Mouse (Mus musculus) lung, embryonic 16.5 days (tissue): ENCODE data around the gene Gm21988. TPM values are rescaled to one million over a fixed set of nuclear protein-coding genes. Genes with fewer than 3 reads are reported as not detected.
A peak's percentile ranks its signal among the peaks of the same experiment; 100 is the strongest.

Experiments used
- ATAC-seq: fragments of 200-750 bp; cut with Nextera tagmentation; 2 replicates; pipeline ENCODE4 v1.8.0; 2017; ENCODE audit warnings: low read depth, mild to moderate bottlenecking, moderate library complexity
- H3K27ac ChIP-seq: fragments of 300-500 bp; sonication (generic); 2 replicates; pipeline ENCODE4 v1.5.1; 2014; ENCODE audit warnings: mild to moderate bottlenecking, control low read depth, low read length
- H3K27me3 ChIP-seq: fragments of 300-500 bp; sonication (generic); 2 replicates; pipeline ENCODE4 v1.6.1; 2014; ENCODE audit warnings: low read depth, low read length, mixed read lengths; ENCODE audit not compliant: control insufficient read depth, insufficient read depth
- H3K36me3 ChIP-seq: fragments of 300-500 bp; sonication (generic); 2 replicates; pipeline ENCODE4 v1.6.1; 2014; ENCODE audit warnings: low read length; ENCODE audit not compliant: control insufficient read depth, insufficient read depth
- H3K4me1 ChIP-seq: fragments of 300-500 bp; sonication (generic); replicated peaks from 2 replicates; pipeline ENCODE4 v1.6.1; 2014; ENCODE audit warnings: low read length, mixed read lengths; ENCODE audit not compliant: control insufficient read depth, insufficient read depth
- H3K4me2 ChIP-seq: fragments of 300-500 bp; sonication (generic); 2 replicates; pipeline ENCODE4 v1.6.1; 2014; ENCODE audit warnings: low read depth, low read length, control low read depth
- H3K4me3 ChIP-seq: fragments of 300-500 bp; sonication (generic); 2 replicates; pipeline ENCODE4 v1.5.1; 2014; ENCODE audit warnings: mild to moderate bottlenecking, low read length, control low read depth
- H3K9ac ChIP-seq: fragments of 300-500 bp; sonication (generic); 2 replicates; pipeline ENCODE4 v1.6.1; 2014; ENCODE audit warnings: low read length, control low read depth
- H3K9me3 ChIP-seq: fragments of 300-500 bp; sonication (generic); 2 replicates; pipeline ENCODE4 v1.6.1; 2016; ENCODE audit warnings: low read length; ENCODE audit not compliant: control insufficient read depth
- WGBS: fragments of 180-500 bp; shearing (Covaris S2); extraction: QIAGEN DNeasy Blood & Tissue Kit; methylation state at CpG from one replicate; pipeline ENCODE4 v1.1.7; 2014; 5-methylcytosine and 5-hydroxymethylcytosine counted together
- polyA plus RNA-seq: library from polyadenylated mRNA; unstranded; fragments of >200 nt; fragmentation: Nextera tagmentation; extraction: Ambion mirVana; gene quantifications from 2 replicates; pipeline ENCODE4 v1.2.1, GENCODE M21; 2015

The Gm21988 gene
- polyA plus RNA-seq, 1 experiment from 2014 or later, result 10.7 TPM

DNA sequence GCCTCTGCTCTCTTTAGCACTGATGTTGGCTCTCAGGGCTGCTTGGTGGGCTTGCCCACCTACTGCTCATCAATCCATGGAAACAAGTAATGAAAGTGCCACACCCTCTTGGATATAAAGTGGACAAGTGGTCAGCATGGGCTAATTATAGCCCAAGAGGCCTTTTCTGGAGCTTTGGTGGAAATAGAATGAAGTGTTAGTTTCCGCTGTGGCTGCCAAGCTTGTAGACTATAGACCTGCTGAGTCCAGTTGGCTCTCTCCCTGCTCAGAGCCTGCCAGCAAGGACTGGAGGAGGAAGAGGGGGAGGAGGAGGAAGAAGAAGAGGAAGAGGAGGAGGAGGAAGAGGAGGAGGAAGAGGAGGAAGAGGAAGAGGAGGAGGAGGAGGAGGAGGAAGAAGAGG lies 26.8 kb upstream of the Gm21988 start:
- 76% methylated on average over 1 of the region's 1 CpGs for WGBS
- Histone ChIP-seq H3K4me2 (no peak overlapping the region), H3K27me3 (no peaks in the 10 kb centered on the region), H3K4me1 (peaks cover 4% of the 10 kb centered on the region), H3K4me3 (no peak overlapping the region), H3K27ac (no peak overlapping the region), H3K36me3 (no peaks in the 10 kb centered on the region), H3K9ac (no peak overlapping the region), H3K9me3 (no peaks in the 10 kb centered on the region; the same call in 1 of the 2 replicates)
- ATAC-seq, result peak; percentile 61; the same call in 1 of the 2 replicates

DNA sequence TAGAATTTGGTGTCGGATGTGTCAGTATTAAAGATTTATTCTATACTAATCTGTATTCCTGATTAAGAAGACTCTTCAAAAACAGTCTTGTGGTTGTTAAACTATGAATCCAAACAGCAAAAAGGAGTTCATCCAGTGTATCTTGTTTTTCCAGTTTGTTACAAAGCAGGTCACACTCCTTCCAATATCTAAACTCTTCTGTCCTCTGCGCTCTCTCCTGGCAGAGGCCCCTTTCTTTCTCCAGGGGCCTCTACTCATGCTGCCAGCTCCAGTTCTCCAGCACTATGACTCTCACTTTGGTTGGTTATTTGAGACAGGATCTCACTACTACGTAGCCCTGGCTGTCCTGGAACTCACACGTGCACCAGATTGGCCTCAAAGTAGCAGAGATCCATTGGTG lies 26.2 kb upstream of the Gm21988 start:
- no peaks in the 10 kb centered on the region for H3K27me3 ChIP-seq
- H3K4me3 ChIP-seq, result no peak overlapping the region
- H3K4me1 ChIP-seq, result peaks cover 4% of the 10 kb centered on the region
- H3K36me3 ChIP-seq, result no peaks in the 10 kb centered on the region
- ATAC-seq, result no peak
- H3K27ac ChIP-seq, result no peak overlapping the region
- no peak overlapping the region for H3K9ac ChIP-seq
- H3K4me2 ChIP-seq, result no peak overlapping the region
- H3K9me3 ChIP-seq, result no peaks in the 10 kb centered on the region; the same call in 1 of the 2 replicates
- WGBS, result 57% methylated on average over 4 of the region's 4 CpGs

DNA sequence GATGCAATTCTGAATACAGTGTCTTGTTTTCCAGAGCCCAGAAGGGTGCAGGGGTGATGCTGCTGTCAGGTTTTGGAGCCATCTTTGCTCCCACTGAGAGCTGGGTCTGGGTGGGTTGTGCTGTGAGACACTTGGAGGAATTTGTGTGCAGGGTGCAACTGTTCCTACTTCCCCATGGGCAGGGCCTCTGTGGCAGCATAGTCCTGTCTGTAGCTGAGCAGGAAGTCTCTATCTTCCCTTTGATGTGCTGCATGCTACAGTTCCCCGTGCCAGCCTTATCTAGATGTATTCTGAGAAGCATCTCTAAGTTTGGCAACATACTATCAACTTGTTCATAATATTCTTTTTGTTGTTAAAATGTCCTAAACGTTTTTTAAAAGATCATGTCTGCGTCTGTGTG lies 25.6 kb upstream of the Gm21988 start:
- Histone ChIP-seq H3K27me3 (no peaks in the 10 kb centered on the region), H3K27ac (no peak overlapping the region), H3K4me1 (peaks cover 4% of the 10 kb centered on the region), H3K9me3 (no peaks in the 10 kb centered on the region; the same call in 1 of the 2 replicates), H3K4me3 (no peak overlapping the region), H3K36me3 (no peaks in the 10 kb centered on the region), H3K4me2 (no peak overlapping the region), H3K9ac (no peak overlapping the region)
- no peak for ATAC-seq
- WGBS, result 33% methylated on average over 3 of the region's 3 CpGs

DNA sequence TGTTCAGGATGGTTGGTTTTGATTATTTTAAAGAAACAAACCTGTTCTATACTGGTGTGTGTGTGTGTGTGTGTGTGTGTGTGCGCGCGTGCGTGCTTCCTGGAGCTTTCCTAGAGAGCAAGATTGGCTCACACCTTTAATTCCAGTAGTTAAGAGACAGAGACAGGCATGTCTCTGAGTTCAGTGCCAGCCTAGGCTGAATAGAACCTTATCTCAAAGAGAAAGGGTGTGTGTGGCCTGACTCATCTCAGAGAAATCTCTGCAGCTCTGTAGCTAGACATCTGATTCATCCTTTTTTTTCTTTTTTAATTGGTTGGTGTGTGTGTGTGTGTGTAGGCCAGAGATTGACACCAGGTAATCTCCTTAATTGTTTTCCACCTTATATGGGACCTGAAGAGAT lies 19.4 kb upstream of the Gm21988 start:
- H3K9ac ChIP-seq, result no peak overlapping the region
- peaks cover 12% of the 10 kb centered on the region for H3K27me3 ChIP-seq
- no peak for ATAC-seq
- peaks cover 7% of the 10 kb centered on the region; the same call in 1 of the 2 replicates for H3K4me1 ChIP-seq
- no peak overlapping the region for H3K4me3 ChIP-seq
- 82% methylated on average over 4 of the region's 4 CpGs for WGBS
- no peak overlapping the region for H3K27ac ChIP-seq
- no peaks in the 10 kb centered on the region for H3K36me3 ChIP-seq
- no peaks in the 10 kb centered on the region; the same call in 1 of the 2 replicates for H3K9me3 ChIP-seq
- H3K4me2 ChIP-seq, result no peak overlapping the region

DNA sequence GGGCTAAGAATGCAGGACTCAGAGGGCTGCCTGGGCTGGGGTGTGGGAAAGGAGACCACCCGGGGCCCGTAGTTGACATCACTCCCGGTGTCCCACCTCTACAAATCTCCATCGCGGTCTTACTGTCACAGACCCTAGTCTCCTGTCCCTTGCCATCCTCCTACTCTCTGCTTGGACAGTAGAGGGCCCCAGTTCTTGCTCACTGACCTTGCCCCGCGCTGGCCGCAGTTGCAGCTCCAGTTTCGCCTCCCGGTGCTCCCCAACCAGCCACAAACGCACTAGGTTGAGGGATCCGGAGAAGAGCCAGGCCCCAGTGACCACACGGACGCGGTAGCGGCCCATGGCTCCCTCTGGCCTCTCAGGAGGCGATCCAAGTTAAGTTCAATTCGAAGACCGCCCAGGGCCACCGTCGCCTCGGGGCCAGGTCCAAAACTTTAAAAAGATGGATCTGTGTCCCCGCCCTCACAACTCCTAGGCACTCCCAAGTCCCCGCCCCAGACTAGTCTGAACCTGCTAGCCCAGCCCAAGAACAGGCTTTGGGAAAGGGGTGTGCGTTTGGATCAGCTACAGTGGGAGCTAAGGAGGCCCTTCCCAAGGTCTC lies 15.4 kb upstream of the Gm21988 start, which contains the start of gene Alox12:
Gene Alox12, minus strand, starts transcription at position 423 of the 601 bp plus-strand sequence.
- WGBS, result 3% methylated on average over 25 of the region's 25 CpGs
- ATAC-seq, result peak; percentile 74
- Histone ChIP-seq H3K4me1 (peaks cover 7% of the 10 kb centered on the region; the same call in 1 of the 2 replicates), H3K9ac (peak within 1 kb of the TSS; percentile 52), H3K36me3 (no peaks in the 10 kb centered on the region), H3K27me3 (peaks cover 30% of the 10 kb centered on the region), H3K4me2 (peak within 1 kb of the TSS; percentile 53), H3K9me3 (no peaks in the 10 kb centered on the region), H3K27ac (no peak within 1 kb of the TSS), H3K4me3 (peak within 1 kb of the TSS; percentile 39)

DNA sequence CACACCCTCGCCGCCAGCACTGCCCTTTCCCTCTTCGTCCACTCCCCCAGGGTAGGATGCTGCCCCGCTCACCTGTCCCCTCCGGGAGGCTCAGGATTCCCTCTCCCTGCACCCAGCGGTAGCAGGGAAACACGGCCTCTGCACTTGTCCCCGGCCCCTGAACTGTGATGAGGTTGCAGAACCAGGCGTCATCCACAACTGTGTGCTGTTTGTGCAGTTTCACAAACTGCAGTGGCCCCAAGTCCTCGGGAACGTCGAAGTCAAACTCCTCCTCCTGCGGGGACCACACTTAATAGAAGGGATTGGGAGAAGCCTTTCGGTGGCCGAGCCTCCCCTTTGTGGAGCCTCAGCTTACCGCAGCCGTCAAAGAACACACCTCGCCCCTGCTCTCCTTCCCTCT lies 14.7 kb upstream of the Gm21988 start:
- peak overlapping the region; percentile 53 for H3K4me2 ChIP-seq
- H3K9me3 ChIP-seq, result no peaks in the 10 kb centered on the region
- H3K36me3 ChIP-seq, result no peaks in the 10 kb centered on the region
- 4% methylated on average over 18 of the region's 18 CpGs for WGBS
- ATAC-seq, result peak; percentile 23; the same call in 1 of the 2 replicates
- H3K27me3 ChIP-seq, result peaks cover 30% of the 10 kb centered on the region
- peak overlapping the region; percentile 52 for H3K9ac ChIP-seq
- no peak overlapping the region for H3K27ac ChIP-seq
- peak overlapping the region; percentile 39 for H3K4me3 ChIP-seq
- peaks cover 7% of the 10 kb centered on the region; the same call in 1 of the 2 replicates for H3K4me1 ChIP-seq

DNA sequence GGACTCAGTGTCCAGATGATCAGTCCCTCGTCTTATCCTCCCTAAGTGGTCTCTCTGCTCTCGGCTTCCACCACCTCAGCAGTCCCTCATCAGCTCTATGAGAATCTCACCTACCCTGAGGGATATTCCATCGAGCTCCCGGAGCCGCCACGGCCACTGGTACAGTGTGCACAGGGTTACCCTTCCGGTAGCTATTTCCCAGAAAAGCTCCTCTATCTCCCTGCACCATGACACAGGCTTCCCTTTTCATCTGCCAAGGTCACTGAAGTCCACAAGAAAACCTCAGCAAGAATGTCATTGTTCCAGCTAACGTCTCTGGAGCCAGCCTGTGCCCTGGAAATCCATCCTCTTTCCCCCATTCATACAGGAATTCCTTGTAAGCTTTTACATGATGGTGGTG lies 12.2 kb upstream of the Gm21988 start:
- no peak for ATAC-seq
- WGBS, result 71% methylated on average over 8 of the region's 8 CpGs
- Histone ChIP-seq H3K36me3 (no peaks in the 10 kb centered on the region), H3K9me3 (no peaks in the 10 kb centered on the region), H3K9ac (no peak overlapping the region), H3K4me3 (no peak overlapping the region), H3K4me2 (no peak overlapping the region), H3K4me1 (peaks cover 7% of the 10 kb centered on the region; the same call in 1 of the 2 replicates), H3K27me3 (peaks cover 30% of the 10 kb centered on the region), H3K27ac (no peak overlapping the region)

DNA sequence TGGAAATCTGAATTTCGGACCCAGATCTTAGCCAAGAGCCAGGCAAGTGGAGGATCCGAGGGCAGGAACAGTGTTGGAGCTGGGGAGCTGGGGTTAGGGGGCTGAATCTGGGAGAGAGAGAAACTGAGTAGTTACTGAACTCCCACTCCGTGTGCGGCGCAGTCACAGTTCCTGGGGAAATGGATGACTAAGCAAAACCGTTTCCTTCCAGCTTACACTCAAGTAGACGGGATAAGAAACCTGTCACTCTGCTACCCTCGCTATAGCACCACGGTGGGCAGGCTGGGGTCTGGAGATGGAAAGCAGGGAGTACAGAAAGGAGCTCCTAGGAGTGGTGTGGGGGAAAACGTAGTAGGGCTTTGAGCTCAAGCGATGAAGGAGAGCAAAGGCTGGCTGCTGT lies 10.5 kb upstream of the Gm21988 start:
- 56% methylated on average over 11 of the region's 11 CpGs for WGBS
- Histone ChIP-seq H3K4me1 (peaks cover 7% of the 10 kb centered on the region; the same call in 1 of the 2 replicates), H3K4me3 (no peak overlapping the region), H3K36me3 (no peaks in the 10 kb centered on the region), H3K9ac (no peak overlapping the region), H3K27ac (no peak overlapping the region), H3K4me2 (no peak overlapping the region), H3K27me3 (peaks cover 26% of the 10 kb centered on the region), H3K9me3 (no peaks in the 10 kb centered on the region)
- no peak for ATAC-seq

DNA sequence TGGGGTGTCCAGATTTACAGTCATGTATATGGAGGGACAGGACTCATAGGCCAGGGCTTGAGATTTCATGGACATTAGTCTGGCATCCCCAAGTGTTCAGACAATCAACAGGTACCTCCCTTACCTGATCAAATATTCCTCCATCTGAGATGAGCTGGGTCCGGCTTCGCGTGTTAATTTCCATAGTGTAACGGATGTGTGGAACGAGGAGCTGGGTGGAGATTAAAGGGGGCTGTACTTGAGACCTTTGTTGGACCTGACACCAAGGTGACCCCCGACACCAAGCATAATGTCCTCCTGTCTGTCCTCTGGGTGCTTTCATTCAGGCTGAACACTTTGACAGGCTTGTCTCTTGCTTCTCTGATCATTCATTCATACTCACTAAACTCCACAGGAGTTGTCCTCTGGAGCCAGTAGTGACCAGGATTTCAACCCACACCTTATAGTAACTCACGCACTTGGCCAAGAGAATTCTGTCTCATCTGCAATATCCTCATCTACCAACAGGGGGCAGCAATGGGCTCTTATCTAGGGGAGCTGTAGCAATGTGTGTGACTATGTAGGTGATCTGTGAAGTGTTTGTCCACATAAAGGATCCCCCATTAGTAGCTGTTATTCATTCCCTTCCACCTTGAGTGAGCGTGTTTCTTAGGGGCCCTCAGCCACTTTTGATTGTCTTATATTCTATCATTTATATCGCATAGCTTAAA lies 7.7 kb upstream of the Gm21988 start:
- Histone ChIP-seq H3K36me3 (no peaks in the 10 kb centered on the region), H3K9me3 (no peaks in the 10 kb centered on the region), H3K4me1 (no peaks in the 10 kb centered on the region), H3K4me3 (no peak overlapping the region), H3K4me2 (no peak overlapping the region), H3K27ac (no peak overlapping the region), H3K9ac (no peak overlapping the region), H3K27me3 (peaks cover 2% of the 10 kb centered on the region; the same call in 1 of the 2 replicates)
- ATAC-seq, result no peak
- 46% methylated on average over 9 of the region's 9 CpGs for WGBS
